Mouse (Mus musculus): ENCODE results near the gene Zscan2.

- TF ChIP-seq CTCF (IDR thresholded peaks at IDR 0.05; ENCODE audit: low read depth, low read length) (no peak), GATA1 (IDR thresholded peaks at IDR 0.05; ENCODE audit: borderline replicate concordance, low read length) (no peak)
These were observed 19.8 kb upstream of the Zscan2 start for GRCm38 (mm10) chr7:80840937-80841336.
